Mouse (Mus musculus): ENCODE measurements around the gene Cryge. TPM values are rescaled to one million over a fixed set of nuclear protein-coding genes. Genes with fewer than 3 reads are reported as not detected.
"Not testable (repeated sequence)": the region's sequence is repeated elsewhere in the genome, so short reads cannot be mapped to it uniquely, and the experiment has no call there.

Gene Cryge
- not detected in 2 replicates for polyA plus RNA-seq (2014; fragmentation: Nextera tagmentation; extraction: Ambion mirVana)

DNA sequence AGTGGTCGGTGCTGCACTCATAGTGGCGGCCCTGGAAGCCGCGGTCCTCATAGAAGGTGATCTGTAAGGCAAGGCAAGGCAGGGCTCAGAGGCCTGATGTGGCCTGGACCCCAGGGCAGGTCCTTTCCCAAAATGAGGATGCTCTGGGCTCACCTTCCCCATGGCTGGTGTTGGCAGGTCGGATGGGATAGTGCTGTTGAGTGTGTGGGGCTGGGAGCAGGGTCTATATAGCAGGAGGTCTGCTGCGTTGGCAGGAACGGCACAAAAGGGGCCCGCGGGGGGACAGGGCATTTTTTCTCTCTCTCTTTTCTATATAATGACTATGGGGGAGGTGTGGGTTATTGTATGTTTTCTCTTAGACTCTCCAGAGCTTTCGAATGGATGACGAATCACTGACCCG, at the start of gene Cryge:
Cryge (minus strand) TSS at position 198 of the 400 bp plus-strand sequence.
- not testable (repeated sequence) for DNase-seq (ENCODE audit: low spot score); H3K4me1 ChIP-seq (ENCODE audit: control insufficient read depth, insufficient read depth, low read length); ATAC-seq (ENCODE audit: insufficient number of reproducible peaks, low FRiP score, low TSS enrichment, low read depth); H3K9ac ChIP-seq (ENCODE audit: low read length); H3K9me3 ChIP-seq (ENCODE audit: control insufficient read depth, low read length); H3K36me3 ChIP-seq (ENCODE audit: control insufficient read depth, insufficient read depth, low read length); H3K4me3 ChIP-seq (ENCODE audit: low read depth, low read length); H3K4me2 ChIP-seq (ENCODE audit: low read depth, severe bottlenecking); H3K27ac ChIP-seq (replicated peaks; ENCODE audit: low read depth, low read length); H3K27me3 ChIP-seq (ENCODE audit: control insufficient read depth, insufficient read depth, low read length)
- WGBS = 78% methylated on average over 8 of the region's 12 CpGs

DNA sequence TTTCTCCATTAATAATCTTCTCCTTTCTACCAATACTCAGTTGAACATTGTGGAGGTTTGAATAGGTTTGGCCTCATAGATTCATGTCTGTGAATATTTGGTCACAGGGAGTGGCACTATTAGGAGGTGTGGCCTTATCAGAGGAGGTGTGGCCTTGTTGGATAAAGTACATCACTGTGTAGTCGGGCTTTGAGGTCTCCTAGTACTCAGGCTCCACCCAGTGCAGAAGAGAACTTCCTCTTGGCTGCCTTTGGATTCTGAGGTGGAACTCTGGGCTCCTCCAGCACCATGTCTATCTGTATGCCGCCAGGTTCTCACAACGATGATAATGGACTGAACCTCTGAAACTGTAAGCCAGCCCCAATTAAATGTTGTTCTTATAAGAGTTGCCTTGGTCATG, 46.0 kb upstream of the Cryge start:
- no peak for ATAC-seq (ENCODE audit: insufficient number of reproducible peaks, low FRiP score, low TSS enrichment, low read depth)
- Histone ChIP-seq H3K9ac (ENCODE audit: low read length) (no peak overlapping the region), H3K36me3 (ENCODE audit: control insufficient read depth, insufficient read depth, low read length) (no peaks in the 10 kb centered on the region), H3K27me3 (ENCODE audit: control insufficient read depth, insufficient read depth, low read length) (no peaks in the 10 kb centered on the region), H3K4me2 (ENCODE audit: low read depth, severe bottlenecking) (no peak overlapping the region), H3K27ac (replicated peaks; ENCODE audit: low read depth, low read length) (no peak overlapping the region), H3K9me3 (ENCODE audit: control insufficient read depth, low read length) (no peaks in the 10 kb centered on the region), H3K4me1 (ENCODE audit: control insufficient read depth, insufficient read depth, low read length) (no peaks in the 10 kb centered on the region), H3K4me3 (ENCODE audit: low read depth, low read length) (no peak overlapping the region)
- DNase-seq (ENCODE audit: low spot score) = no peak
- 80% methylated on average over 3 of the region's 3 CpGs for WGBS

DNA sequence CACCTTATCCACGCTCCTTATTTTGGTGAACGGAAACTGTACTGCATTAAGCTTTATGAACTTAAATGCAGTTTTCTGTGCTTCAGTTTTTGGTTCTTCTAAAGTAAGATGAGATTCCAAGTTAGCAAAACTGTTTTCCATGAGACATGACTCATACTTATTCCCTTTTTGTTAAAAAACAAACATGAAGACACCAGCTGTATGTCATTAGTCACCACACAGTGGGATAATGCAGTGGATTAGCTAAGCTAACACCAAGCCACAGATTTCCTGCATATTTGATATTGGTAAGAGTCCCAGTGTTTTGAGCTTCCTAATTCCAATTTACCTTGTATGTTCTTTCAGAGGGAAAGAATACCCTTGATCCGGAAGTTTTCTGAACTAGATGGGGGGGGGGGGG, 40.6 kb upstream of the Cryge start:
- H3K4me3 ChIP-seq (ENCODE audit: low read depth, low read length) = no peak overlapping the region
- no peak overlapping the region for H3K4me2 ChIP-seq (ENCODE audit: low read depth, severe bottlenecking)
- no peak overlapping the region for H3K27ac ChIP-seq (replicated peaks; ENCODE audit: low read depth, low read length)
- DNase-seq (ENCODE audit: low spot score) (no peak), ATAC-seq (ENCODE audit: insufficient number of reproducible peaks, low FRiP score, low TSS enrichment, low read depth) (no peak)
- H3K36me3 ChIP-seq (ENCODE audit: control insufficient read depth, insufficient read depth, low read length) = no peaks in the 10 kb centered on the region
- H3K9me3 ChIP-seq (ENCODE audit: control insufficient read depth, low read length) = no peaks in the 10 kb centered on the region
- 88% methylated on average over 3 of the region's 3 CpGs for WGBS
- no peak overlapping the region for H3K9ac ChIP-seq (ENCODE audit: low read length)
- H3K4me1 ChIP-seq (ENCODE audit: control insufficient read depth, insufficient read depth, low read length) = no peaks in the 10 kb centered on the region
- H3K27me3 ChIP-seq (ENCODE audit: control insufficient read depth, insufficient read depth, low read length) = no peaks in the 10 kb centered on the region

DNA sequence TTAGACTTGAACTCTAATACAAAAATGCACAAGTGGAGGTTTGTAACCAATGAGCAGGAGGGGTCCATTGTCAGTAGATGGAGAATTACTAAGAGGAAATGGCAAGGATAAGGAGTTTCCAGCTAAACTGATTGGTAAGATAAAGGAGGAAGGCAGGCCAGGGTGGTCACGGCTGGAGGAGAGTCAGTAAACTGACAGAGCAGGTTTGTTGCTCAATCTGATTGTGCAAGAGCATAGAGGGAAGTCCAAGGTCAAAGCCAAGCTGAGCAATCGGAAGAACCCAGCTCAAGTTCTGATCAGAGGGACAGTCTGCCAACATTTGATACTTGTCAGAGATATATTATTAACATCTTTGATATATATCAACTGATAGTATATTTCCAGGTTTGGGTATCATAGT, 39.4 kb upstream of the Cryge start:
- no peak for ATAC-seq (ENCODE audit: insufficient number of reproducible peaks, low FRiP score, low TSS enrichment, low read depth)
- Histone ChIP-seq H3K9ac (ENCODE audit: low read length) (no peak overlapping the region), H3K9me3 (ENCODE audit: control insufficient read depth, low read length) (no peaks in the 10 kb centered on the region), H3K27ac (replicated peaks; ENCODE audit: low read depth, low read length) (no peak overlapping the region), H3K27me3 (ENCODE audit: control insufficient read depth, insufficient read depth, low read length) (no peaks in the 10 kb centered on the region), H3K4me1 (ENCODE audit: control insufficient read depth, insufficient read depth, low read length) (no peaks in the 10 kb centered on the region), H3K4me2 (ENCODE audit: low read depth, severe bottlenecking) (no peak overlapping the region), H3K36me3 (ENCODE audit: control insufficient read depth, insufficient read depth, low read length) (no peaks in the 10 kb centered on the region), H3K4me3 (ENCODE audit: low read depth, low read length) (no peak overlapping the region)
- WGBS = 84% methylated on average over 2 of the region's 2 CpGs
- no peak for DNase-seq (ENCODE audit: low spot score)

DNA sequence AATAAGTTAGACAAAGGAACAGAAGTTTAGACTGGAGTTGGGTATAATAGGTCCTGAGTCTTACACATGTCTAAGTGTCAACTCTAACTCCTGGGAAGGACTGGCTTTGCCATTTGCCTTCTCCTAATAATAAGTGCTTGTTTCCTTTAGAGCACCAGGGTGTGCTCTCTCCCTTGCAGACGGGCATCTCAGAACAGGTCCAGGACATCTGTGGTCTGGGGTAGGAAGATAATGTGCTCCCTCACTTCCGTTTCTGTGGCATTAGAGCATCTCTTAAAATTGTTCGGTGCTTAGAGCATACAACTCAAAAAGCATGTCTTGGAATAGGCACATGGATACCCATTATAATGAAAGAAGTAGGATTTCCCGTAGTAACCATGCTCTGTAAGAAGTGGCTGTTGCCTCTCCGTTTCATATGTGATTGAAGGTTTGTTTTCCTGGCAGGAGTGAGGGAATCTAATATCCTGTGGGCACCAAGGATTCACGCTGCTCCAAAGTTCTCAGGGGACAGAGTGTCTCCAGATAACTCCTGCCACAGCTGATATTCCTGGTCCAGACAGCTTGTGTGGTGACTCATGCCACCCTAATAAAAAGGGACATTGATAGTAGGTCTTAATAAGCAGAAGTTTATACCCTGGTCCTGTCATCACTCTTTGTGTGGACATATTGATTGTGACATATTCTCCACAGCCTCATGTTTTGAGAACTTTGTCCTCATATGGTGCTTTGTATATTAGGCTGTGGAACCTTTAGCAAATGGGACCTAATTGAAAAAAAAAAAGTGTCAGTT, 37.8 kb upstream of the Cryge start:
- H3K4me3 ChIP-seq (ENCODE audit: low read depth, low read length) = no peak overlapping the region
- H3K27me3 ChIP-seq (ENCODE audit: control insufficient read depth, insufficient read depth, low read length) = no peaks in the 10 kb centered on the region
- 81% methylated on average over 6 of the region's 6 CpGs for WGBS
- H3K9ac ChIP-seq (ENCODE audit: low read length) = no peak overlapping the region
- no peaks in the 10 kb centered on the region for H3K4me1 ChIP-seq (ENCODE audit: control insufficient read depth, insufficient read depth, low read length)
- no peaks in the 10 kb centered on the region for H3K36me3 ChIP-seq (ENCODE audit: control insufficient read depth, insufficient read depth, low read length)
- ATAC-seq (ENCODE audit: insufficient number of reproducible peaks, low FRiP score, low TSS enrichment, low read depth) = no peak
- no peak for DNase-seq (ENCODE audit: low spot score)
- no peak overlapping the region for H3K4me2 ChIP-seq (ENCODE audit: low read depth, severe bottlenecking)
- H3K9me3 ChIP-seq (ENCODE audit: control insufficient read depth, low read length) = no peaks in the 10 kb centered on the region
- H3K27ac ChIP-seq (replicated peaks; ENCODE audit: low read depth, low read length) = no peak overlapping the region

DNA sequence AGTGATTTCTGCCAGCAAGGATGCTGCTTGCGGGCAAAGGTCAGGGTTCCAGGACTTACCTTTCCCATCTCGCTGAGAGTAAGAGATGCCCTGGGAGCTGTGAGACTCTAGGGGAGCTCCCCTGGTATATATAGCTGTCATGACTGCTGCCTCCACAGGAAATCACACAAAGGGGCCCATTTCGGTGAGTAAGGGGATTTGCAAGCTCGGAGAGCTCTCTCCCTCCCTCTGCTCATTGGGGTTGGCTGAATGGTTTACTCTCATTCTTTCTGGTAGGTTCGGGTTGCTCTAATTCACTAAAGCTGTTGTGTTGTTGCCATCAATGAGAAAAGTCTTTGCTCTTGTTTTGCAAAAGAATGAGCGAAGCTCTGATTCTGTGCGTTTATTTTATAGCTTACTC, 31.2 kb upstream of the Cryge start, which contains the start of gene Crygb:
Crygb (minus strand) TSS at position 101 of the 400 bp plus-strand sequence.
- no peak within 1 kb of the TSS for H3K4me3 ChIP-seq (ENCODE audit: low read depth, low read length)
- WGBS = 35% methylated on average over 7 of the region's 7 CpGs
- H3K9me3 ChIP-seq (ENCODE audit: control insufficient read depth, low read length) = no peaks in the 10 kb centered on the region
- ATAC-seq (ENCODE audit: insufficient number of reproducible peaks, low FRiP score, low TSS enrichment, low read depth) = no peak
- no peaks in the 10 kb centered on the region for H3K36me3 ChIP-seq (ENCODE audit: control insufficient read depth, insufficient read depth, low read length)
- no peaks in the 10 kb centered on the region for H3K4me1 ChIP-seq (ENCODE audit: control insufficient read depth, insufficient read depth, low read length)
- H3K27me3 ChIP-seq (ENCODE audit: control insufficient read depth, insufficient read depth, low read length) = no peaks in the 10 kb centered on the region
- DNase-seq (ENCODE audit: low spot score) = no peak
- no peak within 1 kb of the TSS for H3K27ac ChIP-seq (replicated peaks; ENCODE audit: low read depth, low read length)
- H3K9ac ChIP-seq (ENCODE audit: low read length) = no peak within 1 kb of the TSS
- H3K4me2 ChIP-seq (ENCODE audit: low read depth, severe bottlenecking) = no peak within 1 kb of the TSS

DNA sequence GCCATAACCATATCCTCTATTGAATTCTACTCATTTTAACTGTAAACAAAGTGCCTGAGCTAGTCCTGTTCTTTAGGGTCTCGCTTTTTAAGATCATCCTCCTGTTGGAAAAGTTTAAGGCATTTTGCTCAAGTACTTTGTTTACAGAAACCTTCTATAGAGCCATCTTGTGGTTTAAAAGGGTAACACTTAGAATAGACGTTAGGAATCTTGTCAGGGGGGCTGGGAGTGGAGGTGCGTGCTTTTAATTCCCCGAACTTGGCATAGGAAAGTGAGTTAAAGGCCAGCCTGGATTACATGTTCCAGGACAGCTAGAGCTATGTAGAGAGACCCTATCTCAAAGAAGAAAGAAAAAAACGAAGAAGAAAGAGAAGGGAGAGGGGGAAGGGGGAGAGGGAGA, 24.7 kb upstream of the Cryge start:
- H3K9me3 ChIP-seq (ENCODE audit: control insufficient read depth, low read length) = no peaks in the 10 kb centered on the region
- no peak overlapping the region for H3K4me3 ChIP-seq (ENCODE audit: low read depth, low read length)
- no peak overlapping the region for H3K27ac ChIP-seq (replicated peaks; ENCODE audit: low read depth, low read length)
- H3K36me3 ChIP-seq (ENCODE audit: control insufficient read depth, insufficient read depth, low read length) = no peaks in the 10 kb centered on the region
- no peaks in the 10 kb centered on the region for H3K27me3 ChIP-seq (ENCODE audit: control insufficient read depth, insufficient read depth, low read length)
- DNase-seq (ENCODE audit: low spot score) (no peak), ATAC-seq (ENCODE audit: insufficient number of reproducible peaks, low FRiP score, low TSS enrichment, low read depth) (no peak)
- 27% methylated on average over 5 of the region's 5 CpGs for WGBS
- H3K9ac ChIP-seq (ENCODE audit: low read length) = no peak overlapping the region
- no peaks in the 10 kb centered on the region for H3K4me1 ChIP-seq (ENCODE audit: control insufficient read depth, insufficient read depth, low read length)
- H3K4me2 ChIP-seq (ENCODE audit: low read depth, severe bottlenecking) = no peak overlapping the region

DNA sequence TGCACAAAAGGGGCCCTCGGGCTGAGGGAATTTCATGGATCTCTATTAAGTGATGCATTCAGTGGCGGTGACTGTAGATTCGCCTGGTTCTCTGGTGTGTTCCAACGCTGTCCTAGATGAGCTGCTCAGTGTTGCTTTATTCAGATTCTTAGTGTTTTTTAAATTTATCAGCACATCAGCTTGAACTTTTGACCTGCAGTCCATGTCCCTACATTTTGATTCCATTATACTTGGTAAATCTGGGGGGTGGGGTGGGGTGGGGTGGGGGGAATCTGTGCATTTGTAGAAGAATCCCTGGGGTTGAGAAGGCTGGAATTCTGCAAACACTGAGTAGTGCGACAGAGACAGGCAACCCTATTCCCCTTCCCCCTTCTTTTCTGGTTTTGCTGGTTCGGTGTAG, 22.6 kb upstream of the Cryge start, which contains the start of gene Crygc:
Crygc (minus strand) TSS at position 101 of the 400 bp plus-strand sequence.
- Histone ChIP-seq H3K4me2 (ENCODE audit: low read depth, severe bottlenecking) (no peak within 1 kb of the TSS), H3K36me3 (ENCODE audit: control insufficient read depth, insufficient read depth, low read length) (no peaks in the 10 kb centered on the region), H3K9ac (ENCODE audit: low read length) (no peak within 1 kb of the TSS), H3K27ac (replicated peaks; ENCODE audit: low read depth, low read length) (no peak within 1 kb of the TSS), H3K9me3 (ENCODE audit: control insufficient read depth, low read length) (no peaks in the 10 kb centered on the region), H3K4me3 (ENCODE audit: low read depth, low read length) (no peak within 1 kb of the TSS), H3K4me1 (ENCODE audit: control insufficient read depth, insufficient read depth, low read length) (no peaks in the 10 kb centered on the region), H3K27me3 (ENCODE audit: control insufficient read depth, insufficient read depth, low read length) (no peaks in the 10 kb centered on the region)
- DNase-seq (ENCODE audit: low spot score) (no peak), ATAC-seq (ENCODE audit: insufficient number of reproducible peaks, low FRiP score, low TSS enrichment, low read depth) (no peak)
- WGBS = 74% methylated on average over 6 of the region's 6 CpGs

DNA sequence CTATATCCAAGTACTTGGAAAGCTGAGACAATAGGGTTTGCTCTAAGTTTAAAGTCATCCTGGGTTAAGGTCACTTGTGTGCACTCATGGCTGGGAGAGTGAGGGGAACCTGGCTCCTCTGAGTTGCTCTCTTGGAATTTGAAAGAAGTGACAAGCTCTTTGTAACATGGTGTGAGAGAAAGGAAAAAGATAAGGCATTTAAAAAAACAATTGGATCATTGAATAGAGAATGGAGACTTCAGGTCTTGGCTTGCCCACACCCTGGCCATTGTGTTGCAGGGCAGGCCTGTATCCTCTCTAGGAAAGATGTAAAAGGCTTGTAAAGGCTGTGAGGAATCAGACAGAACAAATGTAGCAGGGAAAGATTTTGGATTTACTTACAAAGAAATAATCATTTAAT, 16.9 kb upstream of the Cryge start:
- Histone ChIP-seq H3K27me3 (ENCODE audit: control insufficient read depth, insufficient read depth, low read length) (no peaks in the 10 kb centered on the region), H3K4me1 (ENCODE audit: control insufficient read depth, insufficient read depth, low read length) (no peaks in the 10 kb centered on the region), H3K36me3 (ENCODE audit: control insufficient read depth, insufficient read depth, low read length) (no peaks in the 10 kb centered on the region), H3K27ac (replicated peaks; ENCODE audit: low read depth, low read length) (no peak overlapping the region), H3K4me2 (ENCODE audit: low read depth, severe bottlenecking) (no peak overlapping the region), H3K4me3 (ENCODE audit: low read depth, low read length) (no peak overlapping the region), H3K9ac (ENCODE audit: low read length) (no peak overlapping the region), H3K9me3 (ENCODE audit: control insufficient read depth, low read length) (no peaks in the 10 kb centered on the region)
- DNase-seq (ENCODE audit: low spot score) (no peak), ATAC-seq (ENCODE audit: insufficient number of reproducible peaks, low FRiP score, low TSS enrichment, low read depth) (no peak)

All from limb, embryonic 11.5 days (tissue).